Mouse (Mus musculus) lung, postnatal 36 days (tissue): ENCODE data around the gene Gm15557.

Experiments used
- DNase-seq: peaks from one replicate; pipeline ENCODE4 v3.0.0; 2022; ENCODE audit warnings: mixed read lengths

Gene Gm15557

DNA sequence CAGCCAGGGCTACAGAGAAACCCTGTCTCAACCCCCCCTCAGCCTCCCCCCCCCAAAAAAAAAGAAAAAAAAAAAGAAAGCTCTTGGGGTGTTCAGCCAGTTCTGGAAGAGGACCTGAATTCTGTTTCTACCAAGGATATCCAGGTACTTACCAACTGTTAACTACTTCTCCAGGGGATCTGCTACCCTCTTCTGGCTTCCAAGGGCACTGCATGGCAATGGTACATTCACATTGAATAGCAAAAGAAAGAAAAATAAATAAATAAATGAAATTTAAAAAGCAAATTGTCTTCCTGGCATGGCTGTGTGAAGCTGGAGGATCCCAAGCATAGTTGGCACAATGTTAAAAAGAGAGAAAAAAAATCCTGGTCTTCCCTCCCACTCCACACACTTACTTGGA, 11.5 kb downstream of the Gm15557 start:
- DNase-seq: peak; percentile 89

DNA sequence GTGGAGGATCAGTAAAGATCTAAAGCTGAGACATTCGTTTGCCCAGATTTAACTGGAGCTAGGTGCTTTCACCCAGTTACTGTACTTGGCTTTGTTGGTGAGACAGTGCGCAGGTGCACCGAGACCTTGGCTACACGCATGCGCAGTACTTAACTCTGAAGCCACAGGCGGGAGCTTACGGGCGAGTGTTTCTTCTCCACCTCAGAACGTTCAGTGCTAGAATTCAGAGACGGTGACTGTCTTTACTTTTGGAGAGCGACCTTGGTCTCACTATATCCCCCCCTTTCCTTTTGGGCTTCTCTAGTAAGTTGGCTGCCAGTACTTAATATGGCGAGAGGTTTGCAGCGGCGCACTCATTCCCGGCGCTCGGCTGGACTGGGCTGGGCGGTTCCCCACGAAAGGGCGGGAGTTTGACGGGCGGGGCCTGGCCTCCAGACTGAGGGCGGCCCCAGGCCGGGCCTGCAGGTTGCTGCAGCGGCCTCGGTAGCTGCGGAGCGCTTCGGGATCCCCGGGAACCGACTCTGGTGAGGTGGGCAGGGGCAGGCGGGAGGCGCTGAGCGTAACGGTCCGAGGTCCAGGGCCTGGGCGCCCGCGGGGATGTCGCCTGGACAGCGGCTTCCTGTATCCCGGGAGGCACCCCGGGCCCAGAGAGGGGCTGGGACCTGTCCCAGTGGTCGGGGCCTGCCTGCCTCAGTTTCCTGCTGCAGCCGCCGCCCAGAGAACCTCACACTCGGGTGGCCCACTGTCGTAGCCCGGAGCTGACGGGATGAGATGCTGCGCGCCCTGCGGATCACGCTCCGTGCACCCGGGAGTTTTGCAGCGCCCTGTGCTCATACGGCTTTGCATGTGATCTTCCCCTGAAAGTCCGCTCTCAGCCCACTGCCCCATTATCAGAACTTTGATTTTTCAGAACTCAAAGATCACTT, 15.9 kb downstream of the Gm15557 start, which contains the start of gene Cep250:
Gene Cep250 (plus strand): TSS at position 325 of the 926 bp plus-strand sequence.
- peak; percentile 94 for DNase-seq

DNA sequence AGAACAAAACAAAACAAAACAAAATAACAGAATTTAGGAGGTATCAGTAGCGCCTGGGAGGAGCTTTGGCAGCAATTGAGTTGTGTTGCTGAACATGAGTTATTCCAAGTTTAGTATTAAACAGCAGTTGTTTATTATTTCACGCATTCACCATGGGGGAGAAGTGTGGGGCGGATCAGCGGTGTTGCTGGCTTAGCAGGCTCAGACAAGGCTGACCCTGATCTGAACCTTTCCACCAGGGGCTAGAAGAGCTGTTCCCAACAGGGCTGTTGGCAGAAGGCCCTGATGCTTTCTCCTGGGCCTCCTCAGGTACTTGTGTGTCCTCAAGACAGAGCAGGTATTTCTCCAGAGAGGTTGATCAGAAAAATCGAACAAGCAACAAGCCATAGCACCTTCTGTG, 19.5 kb downstream of the Gm15557 start:
- DNase-seq: no peak

DNA sequence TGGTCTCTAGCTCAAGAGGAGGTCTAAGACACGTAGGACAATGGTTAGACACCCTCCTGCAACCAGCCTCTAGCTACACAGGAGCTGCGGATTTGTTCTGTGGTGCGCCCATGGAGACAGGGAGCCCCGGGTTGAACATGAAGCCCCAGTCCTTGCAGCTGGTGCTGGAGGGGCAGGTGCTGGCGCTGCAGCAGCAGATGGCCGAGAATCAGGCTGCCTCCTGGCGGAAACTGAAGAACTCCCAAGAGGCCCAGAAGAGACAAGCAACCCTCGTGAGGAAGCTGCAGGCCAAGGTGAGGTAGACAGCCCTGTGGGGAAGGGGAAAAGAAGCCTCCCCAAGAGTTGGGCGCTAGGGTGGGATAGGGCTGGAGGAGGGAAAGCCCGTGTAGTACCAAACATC, 21.3 kb downstream of the Gm15557 start:
- no peak for DNase-seq

DNA sequence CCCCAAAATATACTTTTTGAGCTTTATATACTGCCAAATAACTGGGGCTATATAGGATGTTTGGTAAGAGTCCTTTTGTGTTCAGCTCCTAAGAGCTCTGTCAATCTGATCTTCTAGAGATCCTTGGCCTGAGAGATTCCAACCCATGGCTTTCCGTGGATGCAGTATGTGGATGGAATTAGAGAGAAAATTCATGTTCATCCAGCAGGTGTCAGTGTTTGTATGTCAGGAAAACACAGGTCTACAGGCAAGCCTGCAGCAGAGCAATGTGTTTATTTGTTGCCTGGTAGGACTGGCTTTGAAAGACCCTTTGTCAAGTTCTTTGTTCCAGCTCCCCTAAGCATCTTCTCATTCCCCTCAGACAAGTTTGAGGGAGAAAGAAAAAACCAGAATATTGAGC, 22.5 kb downstream of the Gm15557 start:
- DNase-seq: peak; percentile 54

DNA sequence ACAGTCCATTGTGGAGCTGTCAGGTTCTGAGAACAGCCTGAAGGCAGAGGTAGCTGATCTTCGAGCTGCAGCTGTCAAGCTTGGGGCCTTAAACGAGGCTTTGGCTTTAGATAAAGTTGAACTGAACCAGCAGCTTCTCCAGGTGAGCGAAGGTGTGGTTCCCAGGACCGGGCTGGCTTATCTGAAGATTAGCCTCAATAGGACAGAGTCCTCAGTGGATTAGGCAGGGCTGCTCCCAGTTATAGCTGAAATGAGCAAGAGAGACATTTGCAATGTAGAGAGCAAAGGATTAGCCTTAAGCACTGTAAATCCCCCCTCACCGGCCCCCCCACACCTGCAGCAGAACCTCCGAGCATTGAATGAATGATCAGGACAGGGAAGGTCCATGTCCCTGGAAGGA, 32.8 kb downstream of the Gm15557 start:
- no peak for DNase-seq

DNA sequence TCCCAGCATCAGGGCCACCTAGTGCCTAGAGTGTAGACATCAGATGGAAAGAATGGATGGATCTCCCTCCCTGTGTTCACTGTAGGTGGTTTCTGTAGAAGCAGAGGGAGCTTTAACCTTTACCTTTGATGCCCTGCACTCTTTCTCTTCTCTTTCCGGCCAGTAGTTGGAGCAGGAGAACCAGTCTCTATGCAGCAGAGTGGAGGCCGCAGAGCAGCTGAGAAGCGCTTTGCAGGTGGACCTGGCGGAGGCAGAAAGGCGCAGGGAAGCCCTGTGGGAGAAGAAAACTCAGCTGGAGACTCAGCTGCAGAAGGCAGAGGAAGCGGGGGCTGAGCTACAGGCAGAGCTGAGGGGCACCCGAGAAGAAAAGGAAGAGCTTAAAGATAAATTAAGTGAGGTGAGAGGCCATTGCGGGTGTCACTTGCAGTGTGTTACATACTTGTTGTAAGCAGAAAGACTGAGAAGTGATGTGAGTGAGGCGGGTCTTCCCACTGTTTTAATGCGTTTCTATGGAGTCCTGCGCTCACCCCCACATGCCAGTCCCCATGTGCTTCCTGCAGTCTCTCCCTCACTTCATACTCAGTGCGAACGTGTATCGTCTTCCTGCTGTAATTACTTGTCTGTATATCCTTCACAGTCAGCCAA, 33.7 kb downstream of the Gm15557 start:
- no peak for DNase-seq

DNA sequence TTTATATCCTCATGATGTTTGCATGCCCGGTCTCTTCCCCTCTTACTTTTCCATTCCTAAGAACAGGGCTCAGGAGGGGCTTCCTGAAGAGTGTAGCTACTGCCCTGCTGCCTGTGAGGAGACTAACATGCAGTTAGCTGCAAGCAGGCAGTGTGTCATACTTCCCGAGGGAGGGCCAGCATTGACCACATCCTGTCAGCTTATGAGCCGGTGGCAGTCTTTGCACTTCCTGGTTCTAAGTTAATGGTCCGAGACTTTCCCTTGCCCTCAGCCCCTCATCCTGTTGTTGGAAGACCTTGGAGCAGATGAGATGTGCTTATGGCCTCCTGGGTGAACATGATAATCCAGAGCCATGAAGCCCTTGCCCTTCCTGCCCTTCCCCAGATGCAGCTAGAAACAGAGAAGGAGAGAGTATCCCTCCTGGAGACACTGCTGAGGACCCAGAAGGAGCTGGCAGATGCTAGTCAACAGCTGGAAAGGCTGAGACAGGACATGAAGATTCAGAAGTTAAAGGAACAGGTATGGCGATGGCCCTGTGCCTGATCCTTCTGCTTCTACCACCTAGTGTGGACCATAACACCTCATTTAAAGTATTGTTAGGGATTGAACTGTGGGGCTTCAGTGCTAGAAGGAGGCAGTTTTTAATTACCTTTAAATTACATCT, 38.9 kb downstream of the Gm15557 start:
- peak; percentile 67 for DNase-seq

DNA sequence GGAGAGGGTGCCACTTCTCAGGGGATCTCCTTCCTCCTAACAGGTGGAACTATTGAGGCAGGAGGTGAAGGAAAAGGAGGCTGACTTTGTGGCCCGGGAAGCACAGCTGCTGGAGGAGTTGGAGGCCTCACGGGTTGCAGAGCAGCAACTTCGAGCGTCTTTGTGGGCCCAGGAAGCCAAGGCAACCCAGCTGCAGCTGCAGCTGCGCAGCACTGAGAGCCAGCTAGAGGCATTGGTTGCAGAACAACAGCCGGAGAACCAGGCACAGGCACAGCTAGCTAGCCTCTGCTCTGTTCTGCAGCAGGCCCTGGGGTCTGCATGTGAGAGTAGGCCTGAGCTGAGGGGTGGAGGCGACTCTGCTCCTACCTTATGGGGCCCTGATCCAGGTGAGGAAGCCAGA, 45.2 kb downstream of the Gm15557 start:
- DNase-seq: no peak

DNA sequence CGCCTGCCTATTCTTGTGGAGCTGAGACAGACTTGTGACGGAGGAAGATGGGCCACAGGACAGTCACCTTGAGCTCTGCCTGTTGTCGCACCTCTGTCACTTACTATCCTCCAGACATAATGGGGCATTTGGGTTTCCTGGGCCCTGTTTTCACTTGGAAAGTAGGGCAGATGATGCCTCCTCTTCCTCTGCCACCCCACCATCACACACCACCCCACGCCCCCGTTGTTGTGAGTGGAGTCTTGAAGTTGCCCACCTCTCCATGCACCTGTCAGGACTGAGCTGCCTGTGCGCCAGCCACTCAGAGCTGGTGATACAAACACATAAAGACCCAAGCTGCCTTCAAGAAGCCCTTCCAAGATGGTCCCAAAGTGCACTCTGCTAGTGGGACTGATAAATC, 46.6 kb downstream of the Gm15557 start:
- no peak for DNase-seq

DNA sequence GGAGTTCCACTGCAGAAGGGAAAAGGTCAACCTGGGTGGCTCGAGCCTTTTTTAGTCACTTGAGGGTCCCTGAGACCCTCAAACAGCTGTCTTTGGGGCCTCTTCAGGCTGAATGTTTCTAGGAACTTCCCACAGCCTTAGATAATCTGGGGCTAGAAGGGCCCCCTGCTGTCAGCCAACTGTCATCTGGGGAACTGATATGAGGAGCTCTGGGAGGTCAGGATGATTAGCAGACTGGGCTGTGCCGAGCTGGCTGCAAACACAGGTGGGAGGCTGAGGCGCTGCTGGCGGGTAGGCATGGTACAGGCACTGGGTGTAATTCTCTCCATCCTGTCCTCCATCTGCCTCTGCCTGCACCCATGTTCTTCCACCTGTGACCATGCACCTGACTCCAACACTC, 48.6 kb downstream of the Gm15557 start:
- DNase-seq: no peak

DNA sequence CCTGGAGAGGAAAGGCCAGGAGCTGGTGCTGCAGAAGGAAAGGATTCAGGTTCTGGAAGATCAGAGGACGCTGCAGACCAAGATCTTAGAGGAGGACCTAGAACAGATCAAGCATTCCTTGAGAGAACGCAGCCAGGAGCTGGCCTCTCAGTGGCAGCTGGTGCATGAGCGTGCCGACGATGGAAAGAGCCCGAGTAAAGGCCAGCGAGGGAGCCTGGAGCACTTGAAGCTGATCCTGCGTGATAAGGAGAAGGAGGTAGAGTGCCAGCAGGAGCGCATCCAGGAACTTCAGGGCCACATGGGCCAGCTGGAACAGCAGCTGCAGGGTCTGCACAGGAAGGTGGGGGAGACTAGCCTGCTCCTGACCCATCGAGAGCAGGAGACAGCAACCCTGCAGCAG, 50.6 kb downstream of the Gm15557 start:
- DNase-seq: no peak

DNA sequence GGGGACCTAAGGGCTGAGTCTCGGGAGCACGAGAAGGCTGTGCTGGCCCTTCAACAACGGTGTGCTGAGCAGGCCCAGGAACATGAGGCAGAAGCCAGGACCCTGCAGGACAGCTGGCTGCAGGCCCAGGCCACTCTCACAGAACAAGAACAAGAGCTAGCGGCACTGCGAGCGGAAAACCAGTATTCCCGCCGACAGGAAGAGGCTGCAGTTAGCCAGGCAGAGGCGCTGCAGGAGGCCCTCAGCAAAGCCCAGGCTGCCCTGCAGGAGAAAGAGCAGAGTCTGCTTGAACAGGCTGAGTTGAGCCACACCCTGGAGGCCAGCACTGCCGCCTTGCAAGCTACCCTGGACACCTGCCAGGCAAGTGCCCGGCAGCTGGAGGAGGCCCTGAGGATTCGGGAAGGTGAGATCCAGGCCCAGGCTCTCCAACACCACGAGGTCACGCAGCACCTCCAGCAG, 51.4 kb downstream of the Gm15557 start:
- peak; percentile 75 for DNase-seq
